Mouse (Mus musculus) ovary, postnatal 36 days (tissue): ENCODE measurements at regions not wholly inside any gene's neighbourhood (a gene's known extent, or its start where the extent isn't known, plus 50 kb on each side); places are given as distances from the start of the nearest gene placed in this dataset.
A peak's percentile ranks its signal among the peaks of the same experiment; 100 is the strongest.

ENCODE experiments used
- DNase-seq: peaks from one replicate; pipeline ENCODE4 v3.0.0; 2022; ENCODE audit warnings: low spot score, mixed read lengths

DNA sequence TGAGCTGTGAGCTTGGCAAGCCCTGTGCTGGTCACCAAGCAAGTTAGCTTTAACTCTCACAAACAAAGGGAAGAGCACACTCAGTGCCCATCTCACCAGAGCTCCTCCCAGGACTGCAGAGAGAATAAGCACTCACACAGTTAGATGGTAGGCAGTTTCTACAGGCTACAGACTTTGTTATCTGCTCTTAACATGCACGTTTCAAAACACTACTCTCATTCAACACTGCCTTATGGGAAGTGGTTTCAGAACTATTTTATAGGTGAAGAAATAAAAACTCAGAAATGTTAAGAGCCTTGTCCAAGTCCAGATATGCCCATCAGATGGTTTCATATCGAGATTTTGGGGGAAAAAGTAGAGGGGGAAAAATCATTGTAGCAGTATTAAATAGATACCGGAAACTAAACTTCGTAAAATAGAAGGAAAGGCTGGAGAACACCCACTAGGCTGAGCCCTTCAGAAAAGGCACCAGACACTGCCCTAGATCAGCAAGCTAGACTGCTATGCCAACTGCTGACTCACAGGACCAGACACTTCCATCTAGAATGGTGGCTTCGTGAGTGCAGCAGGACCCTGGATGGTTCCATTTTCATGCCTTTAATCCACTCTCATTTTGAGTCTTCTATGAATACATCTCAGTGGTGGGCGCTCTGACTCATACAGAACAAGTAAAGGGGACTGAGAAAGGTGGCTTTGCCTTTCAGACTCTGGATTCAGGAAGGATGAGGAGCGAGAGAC, 51.3 kb upstream of the Serbp1 start:
- no peak for DNase-seq

DNA sequence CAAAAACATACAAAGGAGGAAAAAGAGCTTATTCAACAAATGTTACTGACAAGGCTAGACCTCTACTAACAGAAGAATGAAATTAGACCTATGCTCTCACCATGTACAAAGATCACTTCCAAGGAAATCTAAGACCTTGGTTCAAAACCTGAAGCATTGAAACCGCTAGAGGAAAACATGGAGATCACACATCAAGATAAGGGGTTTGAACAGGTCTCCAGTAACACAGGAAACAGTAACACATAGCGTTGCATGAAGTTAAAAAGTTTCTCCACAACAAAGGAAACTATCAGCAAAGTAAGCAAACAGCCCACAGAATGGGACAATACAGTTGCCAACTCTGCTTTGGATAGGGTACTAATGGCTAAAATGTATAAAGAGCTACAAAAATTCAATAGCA, 53.3 kb upstream of the Serbp1 start:
- no peak for DNase-seq

DNA sequence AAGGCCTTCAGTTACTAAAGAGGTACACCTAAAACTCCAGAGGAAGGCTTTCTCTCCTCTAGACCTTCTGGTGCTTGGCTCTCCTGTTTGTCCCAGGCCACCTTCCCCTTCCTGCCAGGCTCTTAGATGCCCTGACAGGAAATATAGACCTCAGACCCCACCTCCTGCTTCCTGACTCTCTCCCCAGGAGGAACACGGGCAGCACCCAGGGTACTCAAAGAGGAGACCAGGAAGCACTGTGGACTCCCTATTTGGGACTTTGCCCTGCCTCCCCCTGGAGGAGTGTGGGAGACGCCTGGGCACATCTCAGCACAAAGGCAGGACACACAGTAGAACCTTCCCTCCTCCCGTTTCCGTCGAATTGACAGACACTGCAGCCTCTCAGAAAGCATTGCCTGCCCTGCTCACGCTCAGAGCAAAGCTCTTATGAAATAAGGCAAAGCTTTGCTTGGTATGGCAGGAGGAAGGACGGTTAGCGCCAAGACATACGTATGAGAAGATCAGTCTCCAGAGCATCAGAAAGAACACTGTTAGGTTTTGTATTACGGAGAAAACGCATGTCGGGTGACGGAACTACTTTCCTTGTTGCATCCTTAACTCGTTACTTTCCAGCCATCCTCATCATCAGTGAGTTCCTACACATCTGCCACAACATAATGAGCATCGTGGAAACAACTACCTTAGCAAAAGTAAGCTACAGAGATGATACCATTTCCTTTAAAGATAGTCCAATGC, 54.3 kb upstream of the Serbp1 start:
- DNase-seq = no peak

DNA sequence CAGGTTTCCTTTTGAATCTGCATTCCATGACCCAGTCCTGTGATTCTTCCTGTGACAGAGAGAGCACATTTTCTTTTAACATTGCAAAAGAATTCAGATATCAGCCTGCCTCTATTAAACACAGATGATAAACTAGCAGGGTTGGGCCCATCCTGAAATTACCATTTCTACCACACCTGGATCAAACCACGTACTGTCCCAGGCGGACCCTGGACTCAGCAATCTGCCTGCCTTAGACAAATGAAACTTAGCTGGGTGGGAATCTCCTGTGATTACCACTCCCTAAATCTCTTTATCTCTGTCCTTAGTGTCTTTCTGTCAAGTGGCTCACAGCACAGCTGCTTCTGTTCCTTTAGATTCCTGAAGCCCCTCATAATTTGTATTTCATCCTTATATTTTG, 55.5 kb upstream of the Serbp1 start:
- no peak for DNase-seq

DNA sequence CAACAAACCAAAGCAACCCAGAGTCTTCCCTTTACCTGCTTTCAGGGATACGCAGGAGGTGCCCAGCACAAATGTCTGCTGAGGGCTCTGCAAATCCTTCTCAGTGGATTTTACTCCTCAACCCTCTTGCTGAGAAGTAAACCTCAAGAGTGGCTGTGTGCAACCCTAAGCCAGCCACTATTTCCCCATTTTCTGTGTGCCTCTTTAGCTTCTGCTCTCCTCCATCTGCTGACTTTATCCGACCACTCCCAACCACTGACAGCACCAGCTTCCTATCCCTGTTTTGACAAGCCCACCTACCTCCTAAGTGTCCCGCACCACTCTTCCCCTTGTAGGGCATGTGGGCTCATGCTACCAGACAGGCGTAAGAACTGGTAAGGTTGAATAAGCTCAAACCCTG, 56.5 kb upstream of the Serbp1 start:
- no peak for DNase-seq

DNA sequence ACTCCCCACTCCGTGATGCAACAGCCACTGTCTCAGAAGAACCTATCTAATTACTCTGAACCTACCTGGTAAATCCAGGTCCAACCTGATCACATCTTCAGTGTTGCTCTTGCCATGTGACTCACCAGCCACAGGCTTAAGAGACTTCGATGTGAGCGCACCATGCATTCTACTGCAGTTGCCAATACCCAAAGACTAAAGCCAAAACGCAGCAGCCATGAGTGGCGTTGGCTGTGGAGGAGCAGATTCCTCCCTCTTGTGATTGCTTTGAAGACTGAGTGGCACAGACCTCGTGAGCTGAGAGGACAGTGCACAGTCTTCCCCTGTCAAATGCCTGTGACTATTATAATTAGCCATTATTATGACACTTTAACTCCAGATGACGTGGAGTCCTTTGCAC, 58.6 kb upstream of the Serbp1 start:
- DNase-seq = no peak

DNA sequence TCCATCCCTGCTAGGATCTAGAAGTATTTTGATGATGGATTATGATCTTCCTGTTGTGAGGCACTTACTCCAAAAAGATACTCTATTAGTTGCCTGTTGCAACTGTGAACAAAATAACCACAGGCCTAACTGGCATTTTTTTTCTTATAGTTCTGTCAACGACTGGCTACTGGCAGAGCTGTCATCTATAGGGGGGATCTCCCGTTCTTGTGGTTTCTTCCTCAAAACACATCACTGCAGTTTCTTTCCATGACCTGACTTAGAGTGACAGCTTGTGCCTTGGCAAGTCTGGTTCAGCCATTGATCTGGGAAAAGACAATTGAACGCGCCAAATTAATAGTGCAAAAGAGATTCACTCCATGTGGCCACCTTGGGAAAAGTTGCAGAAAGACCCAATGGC, 59.4 kb upstream of the Serbp1 start:
- DNase-seq = no peak

DNA sequence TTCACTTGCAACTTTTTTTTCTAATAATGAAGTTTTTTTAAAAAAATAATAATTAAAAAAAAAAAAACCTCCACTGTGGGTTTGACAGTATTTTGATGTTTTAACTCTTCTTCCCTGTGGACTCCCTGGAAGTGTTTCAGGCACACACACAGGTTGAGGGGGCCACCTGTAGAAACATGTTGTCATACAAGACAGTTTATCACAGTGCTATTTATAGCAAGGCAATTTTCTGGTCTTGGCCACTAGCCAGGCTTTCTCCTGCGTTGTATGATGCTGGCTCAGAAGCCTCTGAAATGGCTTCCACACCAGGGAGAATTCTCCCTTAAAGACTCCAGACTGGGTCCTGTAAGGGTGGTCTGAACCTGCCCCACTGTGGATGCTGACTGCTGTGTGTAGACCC, 59.9 kb upstream of the Serbp1 start:
- DNase-seq = no peak

DNA sequence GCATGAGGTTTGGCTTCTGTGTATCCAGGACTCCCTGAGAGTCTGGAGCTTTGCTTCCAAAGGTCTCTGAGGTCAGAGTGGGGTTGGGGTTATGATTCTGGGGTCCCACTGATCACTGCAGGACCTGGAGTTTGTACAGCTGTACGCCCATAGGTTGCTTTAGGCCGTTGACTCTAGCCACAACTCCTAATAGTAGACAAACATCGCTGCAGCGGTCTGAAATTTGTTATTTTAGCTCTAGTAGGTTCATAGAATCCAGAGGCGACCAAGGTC, 67.4 kb upstream of the Serbp1 start:
- DNase-seq = no peak

DNA sequence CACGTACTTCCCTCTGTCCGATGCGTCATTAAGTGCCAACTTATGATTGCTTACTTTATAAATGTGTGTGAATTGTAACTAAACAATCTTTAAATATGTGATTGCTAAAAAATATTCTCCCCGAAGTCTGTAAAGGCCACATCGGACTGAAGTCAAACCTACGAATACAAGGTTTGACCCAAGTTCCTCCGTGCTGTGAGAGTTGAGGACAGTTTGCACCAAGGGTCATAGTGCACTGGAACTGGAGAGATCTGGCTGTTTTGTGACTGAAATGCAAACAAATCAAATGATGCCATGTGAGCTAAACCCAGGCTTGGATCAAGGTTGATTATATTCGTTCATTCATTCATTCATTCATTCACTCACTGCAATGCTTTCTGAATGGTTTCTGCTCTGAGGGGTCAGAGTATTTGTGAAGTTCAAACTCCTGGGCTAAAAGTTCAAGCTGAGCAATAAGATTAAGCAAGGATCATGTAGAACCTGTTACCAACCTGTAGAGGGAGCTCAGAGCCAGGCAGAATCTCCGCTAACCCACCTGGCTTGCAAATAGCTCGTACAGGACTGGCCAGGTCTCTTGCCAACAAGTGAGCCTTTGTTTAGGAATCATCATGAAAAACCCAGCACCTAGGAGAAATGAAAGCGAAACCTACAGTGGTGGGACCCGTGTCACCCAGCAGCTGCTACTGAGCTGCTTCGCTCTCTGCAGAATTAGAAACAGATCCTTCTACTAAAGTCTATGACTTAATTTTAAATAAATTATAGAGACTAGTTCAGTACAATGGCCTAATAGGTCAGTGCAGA, 67.9 kb upstream of the Serbp1 start:
- peak; percentile 42 for DNase-seq

DNA sequence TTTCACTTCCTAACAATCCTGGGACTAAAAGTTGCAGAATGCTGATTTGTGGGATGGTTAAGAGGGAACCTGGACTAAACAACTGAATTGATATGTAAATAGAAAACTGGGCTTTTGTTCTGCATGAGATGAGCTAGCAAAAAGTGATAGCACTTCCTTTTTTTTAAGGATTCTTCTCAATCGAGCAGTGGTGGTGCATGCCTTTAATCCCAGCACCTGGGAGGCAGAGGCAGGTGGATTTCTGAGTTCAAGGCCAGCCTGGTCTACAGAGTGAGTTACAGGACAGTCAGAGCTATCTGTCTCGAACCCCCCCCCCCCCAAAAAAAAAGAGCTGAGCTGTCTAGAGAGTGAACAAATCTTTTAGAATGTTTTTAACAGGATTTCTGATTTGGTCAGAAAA, 69.2 kb upstream of the Serbp1 start:
- no peak for DNase-seq

DNA sequence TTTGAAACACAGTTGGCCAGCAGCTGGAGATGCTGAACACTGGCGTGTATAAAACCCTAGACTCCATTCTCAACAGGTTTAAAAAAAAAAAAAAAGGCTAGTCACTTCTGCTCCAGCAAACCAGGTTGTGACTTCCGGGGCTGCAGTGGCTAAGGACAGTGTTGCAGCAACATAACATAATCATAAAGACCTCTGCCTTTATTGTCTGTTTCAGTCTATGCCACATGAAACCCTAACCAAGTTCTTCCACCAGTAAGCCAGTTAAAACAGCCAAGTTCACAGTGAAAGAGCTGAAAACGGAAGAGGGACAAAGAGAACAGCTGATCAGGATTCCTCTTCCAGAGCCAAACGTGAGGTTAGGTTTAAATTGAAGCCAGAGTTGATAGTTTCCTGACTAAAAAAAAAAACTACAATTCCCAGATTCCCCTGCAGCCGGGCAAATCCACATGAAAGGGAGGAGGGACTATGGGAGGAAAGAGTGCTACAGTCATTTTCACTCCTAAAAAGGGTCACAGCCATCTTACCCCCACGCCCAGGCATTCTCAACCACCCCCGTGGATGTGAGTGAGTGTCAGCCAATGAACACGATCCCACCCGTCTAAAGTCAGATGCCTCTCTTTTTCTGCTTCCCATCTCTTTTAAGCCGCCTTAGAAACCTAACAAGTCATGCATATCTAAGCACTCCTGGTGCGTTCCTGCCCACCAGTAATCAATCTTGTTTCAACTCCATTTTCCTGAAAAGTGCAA, 69.8 kb upstream of the Serbp1 start:
- peak; percentile 42 for DNase-seq

DNA sequence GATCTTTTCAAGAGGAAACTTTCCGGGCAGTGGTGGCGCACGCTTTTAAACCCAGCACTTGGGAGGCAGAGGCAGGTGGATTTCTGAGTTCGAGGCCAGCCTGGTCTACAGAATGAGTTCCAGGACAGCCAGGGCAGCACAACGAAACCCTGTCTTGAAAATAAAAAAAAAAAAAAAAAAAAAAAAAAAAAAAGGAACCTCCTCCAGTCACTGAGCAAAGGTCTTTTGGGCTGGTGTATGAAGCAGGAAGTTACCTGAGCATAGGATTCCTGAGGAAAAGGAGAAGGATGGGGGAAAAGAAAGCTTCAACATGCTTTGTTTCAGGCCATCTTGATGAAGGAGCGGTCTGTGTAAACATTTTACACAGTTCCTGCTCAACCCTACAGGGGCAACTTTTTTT, 72.9 kb upstream of the Serbp1 start:
- no peak for DNase-seq

DNA sequence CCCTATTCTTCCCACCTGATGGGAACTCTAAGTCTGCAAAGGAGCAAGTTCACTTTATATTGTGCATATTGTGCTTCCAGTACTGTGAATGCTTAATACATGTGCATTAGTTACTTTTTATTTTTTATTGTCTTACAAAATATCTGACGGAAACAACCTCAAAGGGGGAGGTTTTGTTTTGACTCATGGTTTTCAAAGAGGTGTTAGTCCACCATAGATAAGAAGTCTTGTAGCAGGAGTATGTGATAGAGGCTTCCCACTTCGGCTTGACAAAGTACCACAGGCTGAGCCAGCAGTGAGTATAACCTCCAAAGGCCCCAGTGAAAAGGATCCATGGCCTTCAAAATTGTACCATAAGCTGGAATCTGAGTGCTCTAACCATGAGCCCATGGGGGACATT, 74.0 kb upstream of the Serbp1 start:
- DNase-seq = no peak

DNA sequence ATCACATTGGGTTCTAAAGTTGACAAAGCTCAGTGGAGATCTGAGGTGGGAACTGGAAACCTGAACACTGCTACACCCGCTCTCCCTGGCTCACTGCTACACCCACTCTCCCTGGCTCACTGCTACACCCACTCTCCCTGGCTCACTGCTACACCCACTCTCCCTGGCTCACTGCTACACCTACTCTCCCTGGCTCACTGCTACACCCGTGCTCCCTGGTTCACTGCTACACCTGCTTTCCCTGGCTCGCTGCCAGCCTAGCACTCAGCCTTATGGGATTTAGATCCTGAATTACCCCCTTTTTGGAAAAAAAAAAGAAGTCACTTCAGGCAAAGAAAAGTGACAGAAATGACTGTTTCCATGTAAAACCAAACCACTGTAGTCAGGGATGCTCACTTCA, 75.2 kb upstream of the Serbp1 start:
- DNase-seq = no peak

DNA sequence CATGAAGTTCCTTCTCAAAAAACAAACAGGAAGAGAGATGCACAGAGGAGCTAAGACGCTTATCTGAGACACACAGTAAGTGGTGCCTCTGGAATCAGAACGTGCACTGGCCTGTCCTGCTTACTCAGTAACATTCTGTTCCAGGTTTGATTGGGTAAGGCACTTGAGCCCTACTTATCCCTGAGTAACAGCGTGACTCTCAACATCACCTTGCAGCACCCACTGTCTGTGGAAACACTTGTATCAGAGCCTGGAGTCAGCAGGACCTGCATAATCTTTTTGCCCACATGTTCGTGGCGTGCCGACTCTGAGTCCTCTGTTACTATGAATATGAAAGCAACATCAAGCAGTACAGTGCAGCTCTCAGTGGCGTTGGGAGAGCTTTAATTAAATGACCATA, 76.4 kb upstream of the Serbp1 start:
- DNase-seq = no peak

DNA sequence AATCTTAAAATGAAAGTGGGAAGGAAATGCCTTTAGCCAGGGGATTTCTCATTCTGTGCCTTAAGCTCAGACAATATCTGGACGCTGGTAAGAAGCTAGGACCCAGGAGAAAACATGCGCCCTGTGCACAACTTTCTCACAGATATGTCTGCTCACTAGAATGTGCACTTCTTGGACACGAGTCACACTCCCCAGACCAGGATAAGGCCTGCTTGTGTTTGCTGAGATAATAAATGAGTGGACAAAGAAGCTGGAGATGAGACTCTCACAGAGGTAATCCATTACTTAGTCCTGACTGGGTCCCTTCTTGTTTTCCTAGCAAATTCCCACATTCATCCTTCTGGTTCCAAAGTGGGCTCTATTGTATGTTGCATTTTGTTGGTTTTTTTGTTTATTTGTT, 77.4 kb upstream of the Serbp1 start:
- no peak for DNase-seq

DNA sequence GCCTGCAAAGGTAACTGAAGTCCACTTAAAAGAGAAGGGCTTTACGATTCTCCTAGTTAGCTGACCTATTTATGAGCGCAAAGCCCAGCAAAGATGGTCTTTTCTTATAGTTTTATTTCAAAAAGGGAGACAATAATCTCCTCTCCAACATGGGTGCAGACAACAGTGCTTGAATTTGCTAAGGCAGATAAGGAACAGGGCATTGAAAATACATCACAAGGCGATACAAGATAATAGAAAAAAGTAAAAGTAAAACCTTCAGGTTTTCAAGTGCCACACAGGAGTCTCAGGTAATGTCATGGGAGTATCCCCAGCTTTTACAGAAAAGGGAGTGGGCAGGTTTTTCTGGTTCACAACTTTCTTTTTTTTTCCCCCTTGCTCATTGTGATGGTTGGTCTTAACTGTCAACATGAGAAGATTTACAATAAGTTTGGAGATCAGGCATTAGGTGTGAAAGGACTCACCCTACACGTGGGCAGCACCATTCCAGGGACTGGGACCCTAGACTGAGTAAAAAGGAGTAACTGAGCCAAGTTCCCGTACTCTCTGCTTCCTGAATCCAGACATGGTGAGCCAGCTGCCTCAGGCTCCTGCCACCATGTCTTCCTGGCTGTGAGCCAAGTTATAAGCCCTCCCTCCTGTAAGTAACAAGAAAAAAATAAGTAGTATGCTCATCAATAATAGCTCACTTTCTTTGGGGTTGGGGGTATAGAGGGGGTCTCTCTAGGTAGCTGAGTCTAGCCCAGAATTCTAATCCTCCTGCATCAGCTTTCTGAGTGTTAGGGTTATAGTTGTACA, 78.1 kb upstream of the Serbp1 start:
- no peak for DNase-seq

DNA sequence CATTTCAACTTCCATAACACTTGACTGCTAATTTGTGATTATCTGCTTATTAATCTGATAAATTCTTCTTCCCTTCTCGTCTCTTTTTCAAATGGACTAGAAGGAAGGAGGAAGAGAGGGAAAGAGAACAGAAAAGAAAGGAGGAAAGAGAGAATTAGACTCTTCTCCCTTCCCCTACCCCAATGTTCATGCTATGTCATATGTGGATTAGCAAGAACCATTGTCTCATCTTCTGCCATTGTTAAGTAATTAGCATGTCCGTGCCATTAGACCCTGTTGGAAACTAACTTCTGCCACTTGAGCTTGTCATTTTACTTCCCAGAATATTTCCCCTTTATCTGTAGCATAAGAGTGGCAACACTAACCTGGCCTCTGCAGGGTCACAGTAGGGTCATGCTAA, 78.8 kb upstream of the Serbp1 start:
- no peak for DNase-seq

DNA sequence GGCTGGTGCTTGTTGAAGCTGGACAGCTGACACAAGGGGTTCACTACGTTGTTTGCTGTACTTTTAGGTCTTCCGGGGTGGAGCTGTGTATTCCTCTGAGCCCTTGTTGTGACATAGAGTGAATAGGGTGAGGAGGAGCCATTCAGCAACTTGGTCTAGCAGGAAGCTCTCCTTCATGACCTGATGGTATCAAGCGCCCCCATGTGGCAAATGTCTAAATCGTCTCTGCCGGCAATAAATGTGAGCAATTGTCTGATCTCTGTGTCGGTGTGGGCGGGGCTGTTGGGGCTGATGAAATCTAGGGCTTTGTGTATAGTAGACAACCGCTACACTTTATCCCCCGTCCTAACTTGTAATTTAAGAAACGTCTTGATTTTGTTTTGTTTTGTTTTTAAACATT, 79.2 kb upstream of the Serbp1 start:
- DNase-seq = peak; percentile 82

DNA sequence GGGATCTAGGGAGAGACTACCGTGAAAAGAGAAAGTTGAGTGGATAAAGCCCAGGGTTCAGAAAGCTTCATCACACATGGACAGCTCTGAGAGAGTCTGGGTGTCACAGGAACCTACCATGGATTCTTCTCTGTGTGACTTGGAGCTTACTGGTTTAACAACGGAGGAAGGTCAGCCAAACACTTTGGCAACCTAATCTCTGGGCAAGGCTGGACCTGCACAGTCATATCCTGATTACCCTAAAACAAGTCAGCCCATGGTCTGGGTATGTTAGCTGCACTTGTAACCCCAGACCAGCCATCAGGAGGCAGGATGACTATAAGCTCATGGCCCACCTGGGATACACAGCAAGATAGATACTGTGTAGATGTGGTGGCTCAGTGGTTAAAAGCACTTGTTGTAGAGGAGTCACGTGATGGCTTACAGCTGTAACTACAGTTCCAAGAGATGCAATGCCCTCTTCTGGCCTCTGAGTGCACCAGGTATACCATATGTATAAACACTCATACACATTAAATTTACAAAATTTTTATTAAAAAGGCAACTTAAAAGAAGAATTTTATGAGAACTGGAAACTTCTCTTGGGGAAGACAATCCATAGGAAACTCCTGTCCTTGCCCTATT, 85.0 kb upstream of the Serbp1 start:
- DNase-seq = no peak
